Comparison of ENCODE assay signal across 13 mouse cellular contexts in genomic region chr7:142655633-142656032, GRCm38 (mm10). TPM values are rescaled to one million over a fixed set of nuclear protein-coding genes. Genes with fewer than 3 reads are reported as not detected.
DNase-seq lines count a peak whose midpoint lies in the region; ATAC-seq and TF ChIP-seq lines count a peak whose summit lies in the region.
"Had no signal": no experiment of that assay in that cellular context is flagged by ENCODE, and none has a peak within 500 bp of the region (broad histone marks: within the 10 kb centered on the region; RNA-seq: fewer than 3 reads in every experiment).

No protein-coding gene starts in this region.

- H3K9ac ChIP-seq in heart, embryonic 12.5 days = peak overlapping the region; percentile 97
- H3K9ac ChIP-seq in midbrain, postnatal 0 days (replicated peaks; ENCODE audit: low read length, poor library complexity, severe bottlenecking) = no peak overlapping the region
- H3K9ac ChIP-seq in limb, embryonic 15.5 days = peak overlapping the region; percentile 55
- H3K9ac ChIP-seq: midbrain, embryonic 15.5 days had no signal

- 10% methylated on average over 11 of the region's 11 CpGs for WGBS in heart, embryonic 12.5 days
- 10% methylated on average over 11 of the region's 11 CpGs for WGBS in midbrain, embryonic 10.5 days
- WGBS in midbrain, postnatal 0 days = 9% methylated on average over 11 of the region's 11 CpGs
- WGBS in limb, embryonic 15.5 days = 15% methylated on average over 11 of the region's 11 CpGs

- peak overlapping the region; percentile 62 for H3K4me3 ChIP-seq in heart, embryonic 12.5 days
- H3K4me3 ChIP-seq in midbrain, embryonic 10.5 days = peak overlapping the region; percentile 14; the same call in 1 of the 2 replicates
- H3K4me3 ChIP-seq in midbrain, postnatal 0 days (ENCODE audit: low read depth, low read length) = no peak overlapping the region
- H3K4me3 ChIP-seq in limb, embryonic 15.5 days = peak overlapping the region; percentile 58
- H3K4me3 ChIP-seq: midbrain, embryonic 15.5 days had no signal

- H3K9me3 ChIP-seq in heart, embryonic 12.5 days (replicated peaks) = no peaks in the 10 kb centered on the region
- no peaks in the 10 kb centered on the region for H3K9me3 ChIP-seq in midbrain, embryonic 10.5 days (replicated peaks)
- H3K9me3 ChIP-seq in midbrain, postnatal 0 days (ENCODE audit: low read length) = no peaks in the 10 kb centered on the region
- H3K9me3 ChIP-seq in limb, embryonic 15.5 days = no peaks in the 10 kb centered on the region
- H3K9me3 ChIP-seq: midbrain, embryonic 15.5 days had no signal

- intact Hi-C loops in heart, postnatal 25 days (cut with DNase I) = no loop called here

- no peak for ATAC-seq in heart, embryonic 12.5 days (ENCODE audit: insufficient number of reproducible peaks, low FRiP score)
- no peak for ATAC-seq in midbrain, postnatal 0 days (ENCODE audit: low FRiP score)
- no peak for ATAC-seq in limb, embryonic 15.5 days (ENCODE audit: insufficient number of reproducible peaks, low FRiP score, low TSS enrichment, low read depth)
- no peak for ATAC-seq in megakaryocyte-erythroid progenitor cell, adult 5-6 weeks (replicated peaks; ENCODE audit: low FRiP score, low TSS enrichment, poor library complexity, severe bottlenecking)
- ATAC-seq: midbrain, embryonic 15.5 days had no signal

- peaks cover 43% of the 10 kb centered on the region for H3K36me3 ChIP-seq in heart, embryonic 12.5 days
- H3K36me3 ChIP-seq in midbrain, embryonic 10.5 days = no peaks in the 10 kb centered on the region
- H3K36me3 ChIP-seq in midbrain, postnatal 0 days (ENCODE audit: insufficient read depth, low read length) = no peaks in the 10 kb centered on the region
- H3K36me3 ChIP-seq in limb, embryonic 15.5 days = peaks cover 30% of the 10 kb centered on the region
- H3K36me3 ChIP-seq: midbrain, embryonic 15.5 days had no signal

- peak overlapping the region; percentile 65 for H3K27ac ChIP-seq in heart, embryonic 12.5 days (ENCODE audit: poor library complexity, severe bottlenecking)
- H3K27ac ChIP-seq in midbrain, embryonic 10.5 days (replicated peaks) = no peak overlapping the region
- no peak overlapping the region for H3K27ac ChIP-seq in midbrain, postnatal 0 days (ENCODE audit: low read depth, low read length)
- H3K27ac ChIP-seq in limb, embryonic 15.5 days = peak overlapping the region; percentile 73
- H3K27ac ChIP-seq: midbrain, embryonic 15.5 days had no signal

- H3K27me3 ChIP-seq in heart, embryonic 12.5 days (replicated peaks) = peaks cover 72% of the 10 kb centered on the region
- peaks cover 100% of the 10 kb centered on the region for H3K27me3 ChIP-seq in midbrain, embryonic 10.5 days (ENCODE audit: low read depth, poor library complexity, severe bottlenecking)
- H3K27me3 ChIP-seq in midbrain, postnatal 0 days (ENCODE audit: insufficient read depth, low read length) = peaks cover 72% of the 10 kb centered on the region
- H3K27me3 ChIP-seq in limb, embryonic 15.5 days = peaks cover 70% of the 10 kb centered on the region

- no peak for TF ChIP-seq CTCF in midbrain, postnatal 0 days (IDR thresholded peaks at IDR 0.05)

- no peak for DNase-seq in heart, postnatal 25 days (ENCODE audit: low spot score)
- no peak for DNase-seq in midbrain, embryonic 10.5 days (ENCODE audit: low spot score)
- DNase-seq in midbrain, postnatal 0 days (ENCODE audit: low spot score) = no peak
- peak; percentile 11 for DNase-seq in yolk sac, embryonic 10.5 days (ENCODE audit: low spot score)
- DNase-seq in kidney, postnatal 10 days = no peak
- DNase-seq: kidney, postnatal 14 days; right cerebral cortex, postnatal 25 days; thymus, adult 18-20 months had no signal

- H3K4me1 ChIP-seq in heart, embryonic 12.5 days (replicated peaks) = peaks cover 19% of the 10 kb centered on the region
- H3K4me1 ChIP-seq in midbrain, embryonic 10.5 days = peaks cover 64% of the 10 kb centered on the region
- no peaks in the 10 kb centered on the region for H3K4me1 ChIP-seq in midbrain, postnatal 0 days (ENCODE audit: insufficient read depth, low read length)
- peaks cover 46% of the 10 kb centered on the region for H3K4me1 ChIP-seq in limb, embryonic 15.5 days

- H3K4me2 ChIP-seq in heart, embryonic 12.5 days = peak overlapping the region; percentile 72
- no peak overlapping the region for H3K4me2 ChIP-seq in midbrain, postnatal 0 days (ENCODE audit: low read depth, low read length, poor library complexity, severe bottlenecking)
- peak overlapping the region; percentile 54 for H3K4me2 ChIP-seq in limb, embryonic 15.5 days
- H3K4me2 ChIP-seq: midbrain, embryonic 15.5 days had no signal

RNA-seq across cellular contexts. Expression of gene Igf2, which starts 11.0 kb away (rescaled TPM):
- polyA plus RNA-seq in heart, embryonic 12.5 days (2016; fragmentation: Nextera tagmentation; extraction: Ambion mirVana) = 1,315 and 1,354 TPM in 2 replicates
- 100 to 1,000 TPM; 131 to 156 TPM for total RNA-seq in heart, postnatal 25 days (2021)
- polyA plus RNA-seq in midbrain, embryonic 10.5 days (2016; fragmentation: Nextera tagmentation; extraction: Ambion mirVana) = 151 and 161 TPM in 2 replicates
- 369 and 380 TPM in 2 replicates for total RNA-seq in midbrain, postnatal 0 days (2014; rRNA removed)
- 195 and 213 TPM in 2 replicates for polyA plus RNA-seq in midbrain, postnatal 0 days (2015; fragmentation: Nextera tagmentation; extraction: Ambion mirVana)
- polyA plus RNA-seq in limb, embryonic 15.5 days (2015; fragmentation: Nextera tagmentation; extraction: Ambion mirVana) = 1,279 and 1,432 TPM in 2 replicates
- total RNA-seq in megakaryocyte-erythroid progenitor cell, adult 5-6 weeks (2014; fragmentation: Nextera tagmentation) = not detected in 2 replicates
- 0.46 TPM in 1 of 2 replicates, not detected in the other for total RNA-seq in megakaryocyte-erythroid progenitor cell, adult 5-6 weeks (2017)
- total RNA-seq: common myeloid progenitor, adult 5-6 weeks had no signal

RNA-seq across cellular contexts. Expression of gene Gm49394, which starts 14.1 kb away (rescaled TPM):
- 0.04 and 0.21 TPM in 2 replicates for polyA plus RNA-seq in heart, embryonic 12.5 days (2016; fragmentation: Nextera tagmentation; extraction: Ambion mirVana)
- not detected for total RNA-seq in heart, postnatal 25 days (2021)
- not detected in 2 replicates for polyA plus RNA-seq in midbrain, embryonic 10.5 days (2016; fragmentation: Nextera tagmentation; extraction: Ambion mirVana)
- total RNA-seq in midbrain, postnatal 0 days (2014; rRNA removed) = not detected in 2 replicates
- not detected in 2 replicates for polyA plus RNA-seq in midbrain, postnatal 0 days (2015; fragmentation: Nextera tagmentation; extraction: Ambion mirVana)
- 0.31 and 0.82 TPM in 2 replicates for polyA plus RNA-seq in limb, embryonic 15.5 days (2015; fragmentation: Nextera tagmentation; extraction: Ambion mirVana)
- total RNA-seq in megakaryocyte-erythroid progenitor cell, adult 5-6 weeks (2014; fragmentation: Nextera tagmentation) = not detected in 2 replicates
- not detected in 2 replicates for total RNA-seq in megakaryocyte-erythroid progenitor cell, adult 5-6 weeks (2017)
- total RNA-seq: common myeloid progenitor, adult 5-6 weeks had no signal
- polyA plus RNA-seq: midbrain, embryonic 15.5 days had no signal

Comparison
In these comparisons a context has a peak if more than half of its experiments do, and no peak if none do; other contexts are left out.
1. H3K27ac ChIP-seq: peak in heart, embryonic 12.5 days (single experiment) and limb, embryonic 15.5 days (single experiment); none in midbrain, embryonic 10.5 days (single experiment) and midbrain, postnatal 0 days (single experiment).